Mouse (Mus musculus) embryonic facial prominence, embryonic 10.5 days (tissue): ENCODE data around the gene Nog. TPM values are rescaled to one million over a fixed set of nuclear protein-coding genes. Genes with fewer than 3 reads are reported as not detected.

Source experiments
- DNase-seq: peaks from one replicate; pipeline ENCODE4 v3.0.0-alpha.2; 2017; ENCODE audit warnings: low spot score
- H3K27ac ChIP-seq: fragments of 300-500 bp; sonication (generic); replicated peaks from 2 replicates; pipeline ENCODE4 v1.5.1; 2016; ENCODE audit warnings: mild to moderate bottlenecking
- H3K27me3 ChIP-seq: fragments of 300-500 bp; sonication (generic); replicated peaks from 2 replicates; pipeline ENCODE4 v1.6.1; 2016; ENCODE audit warnings: low read depth, mild to moderate bottlenecking; ENCODE audit not compliant: poor library complexity, severe bottlenecking
- H3K36me3 ChIP-seq: fragments of 300-500 bp; sonication (generic); replicated peaks from 2 replicates; pipeline ENCODE4 v1.6.1; 2016; ENCODE audit warnings: mild to moderate bottlenecking, moderate library complexity
- H3K4me1 ChIP-seq: fragments of 300-500 bp; sonication (generic); 2 replicates; pipeline ENCODE4 v1.6.1; 2016
- H3K4me3 ChIP-seq: fragments of 300-500 bp; sonication (generic); 2 replicates; pipeline ENCODE4 v1.5.1; 2016; ENCODE audit warnings: mild to moderate bottlenecking, moderate library complexity
- H3K9me3 ChIP-seq: fragments of 300-500 bp; sonication (generic); 2 replicates; pipeline ENCODE4 v1.6.1; 2016; ENCODE audit warnings: mild to moderate bottlenecking
- WGBS: fragments of 180-500 bp; shearing (Covaris S2); methylation state at CpG from one replicate; pipeline ENCODE4 v1.1.7; 2016; 5-methylcytosine and 5-hydroxymethylcytosine counted together
- polyA plus RNA-seq: library from polyadenylated mRNA; unstranded; fragments of >200 nt; fragmentation: Nextera tagmentation; extraction: Ambion mirVana; gene quantifications from 2 replicates; pipeline ENCODE4 v1.2.1, GENCODE M21; 2016

Nog gene
- polyA plus RNA-seq, 1 experiment from 2014 or later: 1.2 TPM

GRCm38 (mm10) chr11:89303421-89303820 lies 1.3 kb upstream of the Nog start:
- DNase-seq: peak; percentile 91
- H3K27me3 ChIP-seq: peaks cover 54% of the 10 kb centered on the region
- H3K36me3 ChIP-seq: no peaks in the 10 kb centered on the region
- H3K4me1 ChIP-seq: peaks cover 39% of the 10 kb centered on the region
- H3K27ac ChIP-seq: peak overlapping the region; percentile 85
- 2% methylated on average over 16 of the region's 16 CpGs for WGBS
- H3K9me3 ChIP-seq: peaks cover 5% of the 10 kb centered on the region; the same call in 1 of the 2 replicates
- peak overlapping the region; percentile 76 for H3K4me3 ChIP-seq

DNA sequence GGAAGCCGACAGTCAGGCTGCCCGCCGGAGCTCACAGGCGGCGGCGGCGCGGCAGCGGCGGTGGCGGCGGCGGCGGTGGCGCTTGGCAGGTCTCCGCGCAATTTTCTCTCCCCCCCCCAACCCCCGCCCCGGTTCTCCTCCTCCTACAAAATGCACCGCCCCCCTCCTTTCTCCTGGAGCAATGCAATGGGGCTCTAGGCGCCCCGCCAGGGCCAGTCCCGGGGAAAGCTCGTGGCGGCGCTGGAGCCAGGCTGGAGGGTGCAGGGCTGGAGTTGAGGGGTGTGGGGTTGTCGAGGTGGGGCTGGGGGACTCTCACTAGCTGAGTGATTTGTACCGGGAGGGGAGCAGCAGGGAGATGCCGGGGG lies 666 bp upstream of the Nog start:
- no peak for DNase-seq
- Histone ChIP-seq H3K4me1 (peaks cover 45% of the 10 kb centered on the region), H3K4me3 (peak overlapping the region; percentile 76), H3K27me3 (peaks cover 56% of the 10 kb centered on the region), H3K27ac (peak overlapping the region; percentile 85), H3K36me3 (no peaks in the 10 kb centered on the region), H3K9me3 (peaks cover 5% of the 10 kb centered on the region; the same call in 1 of the 2 replicates)
- under 1% methylated on average over 28 of the region's 29 CpGs for WGBS

GRCm38 (mm10) chr11:89301331-89302055 lies 639 bp downstream of the Nog start:
- Histone ChIP-seq H3K36me3 (no peaks in the 10 kb centered on the region), H3K9me3 (peaks cover 4% of the 10 kb centered on the region; the same call in 1 of the 2 replicates), H3K27me3 (peaks cover 65% of the 10 kb centered on the region), H3K27ac (peak overlapping the region; percentile 85), H3K4me3 (peak overlapping the region; percentile 76), H3K4me1 (peaks cover 50% of the 10 kb centered on the region)
- whole genome bisulfite sequencing: under 1% methylated on average over 53 of the region's 53 CpGs
- peak; percentile 74 for DNase-seq

DNA sequence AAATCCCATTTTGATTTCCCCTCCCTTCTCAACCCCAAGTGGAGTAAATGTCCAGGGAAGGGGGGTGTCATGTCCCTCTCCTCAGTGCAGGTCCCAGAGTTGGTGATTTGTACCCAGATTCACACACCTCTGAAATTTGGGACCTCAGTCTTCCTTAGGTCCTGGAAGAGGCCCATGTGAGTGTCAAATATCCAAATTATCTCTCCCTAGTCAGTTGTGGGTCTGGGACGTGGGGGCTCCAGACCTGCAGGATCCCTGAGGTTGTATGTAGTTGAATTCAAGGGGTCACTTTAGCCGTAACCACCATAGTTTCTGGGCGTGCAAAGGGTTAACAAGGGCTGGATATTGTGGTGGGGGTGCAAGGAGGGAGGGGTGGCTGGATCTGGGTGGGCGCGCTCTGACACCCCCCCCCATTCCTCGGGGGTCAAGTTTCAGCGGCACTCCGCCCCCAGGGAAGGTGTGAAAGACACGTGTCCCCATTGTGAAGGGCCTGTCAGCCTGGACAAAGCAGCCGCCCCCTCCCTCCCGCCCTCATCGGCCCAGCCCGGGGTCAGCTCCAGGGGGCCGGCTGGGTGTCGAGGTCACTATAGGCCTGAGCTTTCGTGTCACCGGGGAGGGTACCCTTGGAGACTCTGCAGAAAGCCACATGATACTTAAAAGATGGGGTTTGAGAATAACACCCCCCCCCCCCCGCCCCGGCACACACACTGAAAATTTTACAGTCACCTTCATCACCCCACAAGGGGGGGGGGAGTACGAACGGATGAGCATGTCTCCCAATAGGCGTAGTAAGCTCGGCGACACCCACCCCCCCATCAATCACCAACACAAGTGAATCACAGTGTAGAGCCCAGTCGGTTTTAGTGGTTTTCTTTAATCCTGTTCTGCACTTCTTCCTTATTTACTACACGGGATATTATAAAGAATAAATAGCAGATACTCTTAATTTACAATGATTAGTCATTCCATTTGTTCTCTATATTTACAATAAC lies 2.1 kb downstream of the Nog start:
- peak overlapping the region; percentile 76 for H3K4me3 ChIP-seq
- H3K9me3 ChIP-seq: no peaks in the 10 kb centered on the region
- peaks cover 79% of the 10 kb centered on the region for H3K27me3 ChIP-seq
- peaks cover 50% of the 10 kb centered on the region for H3K4me1 ChIP-seq
- DNase-seq: peak; percentile 55
- H3K27ac ChIP-seq: peak overlapping the region; percentile 67
- H3K36me3 ChIP-seq: no peaks in the 10 kb centered on the region
- 2% methylated on average over 26 of the region's 26 CpGs for WGBS

- Histone ChIP-seq H3K27ac (peak overlapping the region; percentile 72), H3K36me3 (no peaks in the 10 kb centered on the region), H3K4me1 (peaks cover 50% of the 10 kb centered on the region), H3K27me3 (peaks cover 78% of the 10 kb centered on the region), H3K4me3 (peak overlapping the region; percentile 76), H3K9me3 (no peaks in the 10 kb centered on the region)
- peak; percentile 82 for DNase-seq
- under 1% methylated on average over 35 of the region's 36 CpGs for WGBS
These were observed 2.9 kb downstream of the Nog start for GRCm38 (mm10) chr11:89299116-89299783.

- peak overlapping the region; percentile 76 for H3K4me3 ChIP-seq
- H3K4me1 ChIP-seq: peaks cover 50% of the 10 kb centered on the region
- no peaks in the 10 kb centered on the region for H3K9me3 ChIP-seq
- peak; percentile 89 for DNase-seq
- H3K27ac ChIP-seq: peak overlapping the region; percentile 72
- peaks cover 75% of the 10 kb centered on the region for H3K27me3 ChIP-seq
- under 1% methylated on average over 50 of the region's 51 CpGs for WGBS
- H3K36me3 ChIP-seq: no peaks in the 10 kb centered on the region
These were observed 3.7 kb downstream of the Nog start for GRCm38 (mm10) chr11:89298285-89299010.

- Histone ChIP-seq H3K4me1 (peaks cover 43% of the 10 kb centered on the region), H3K27me3 (peaks cover 67% of the 10 kb centered on the region), H3K4me3 (peak overlapping the region; percentile 76; the same call in 1 of the 2 replicates), H3K36me3 (no peaks in the 10 kb centered on the region), H3K27ac (peak overlapping the region; percentile 72), H3K9me3 (no peaks in the 10 kb centered on the region)
- DNase-seq: no peak
- 28% methylated on average over 5 of the region's 5 CpGs for WGBS
These were observed 4.6 kb downstream of the Nog start for GRCm38 (mm10) chr11:89297521-89297920.

GRCm38 (mm10) chr11:89269809-89270361 lies 32.2 kb downstream of the Nog start:
- Histone ChIP-seq H3K27ac (no peak overlapping the region), H3K36me3 (no peaks in the 10 kb centered on the region), H3K4me3 (no peak overlapping the region), H3K9me3 (no peaks in the 10 kb centered on the region), H3K27me3 (no peaks in the 10 kb centered on the region), H3K4me1 (peaks cover 7% of the 10 kb centered on the region; the same call in 1 of the 2 replicates)
- peak; percentile 25 for DNase-seq
- WGBS: 78% methylated on average over 13 of the region's 13 CpGs

- no peak overlapping the region for H3K4me3 ChIP-seq
- WGBS: 95% methylated on average over 3 of the region's 3 CpGs
These were observed 34.6 kb downstream of the Nog start for GRCm38 (mm10) chr11:89267520-89267919.

DNA sequence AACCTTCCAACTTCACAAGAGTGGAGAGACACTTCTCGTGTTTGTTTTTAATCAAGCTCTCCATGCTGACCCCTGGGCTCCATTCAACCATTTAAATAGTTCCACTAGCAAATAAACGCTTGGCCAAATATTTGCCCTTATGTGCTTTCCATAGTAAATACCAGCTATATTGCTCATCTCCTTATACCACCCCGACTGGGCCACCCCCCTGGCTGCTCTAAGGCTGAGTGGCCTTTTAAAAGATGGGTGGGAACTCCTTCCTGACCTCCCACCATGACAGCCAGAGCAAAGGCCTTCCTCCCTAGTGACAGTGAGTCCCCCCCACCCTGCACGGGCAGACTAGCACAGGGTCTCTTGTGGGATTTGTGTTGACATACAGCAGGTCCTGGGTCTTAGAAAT lies 37.1 kb downstream of the Nog start:
- Histone ChIP-seq H3K36me3 (no peaks in the 10 kb centered on the region), H3K9me3 (no peaks in the 10 kb centered on the region), H3K27ac (no peak overlapping the region), H3K4me1 (peaks cover 13% of the 10 kb centered on the region), H3K27me3 (no peaks in the 10 kb centered on the region), H3K4me3 (no peak overlapping the region)
- 59% methylated on average over 4 of the region's 4 CpGs for WGBS
- no peak for DNase-seq

More at GRCm38 (mm10) chr11:89267520-89267919, 34.6 kb downstream of the Nog start:
- no peaks in the 10 kb centered on the region for H3K36me3 ChIP-seq
- no peak overlapping the region for H3K27ac ChIP-seq
- no peaks in the 10 kb centered on the region for H3K27me3 ChIP-seq
- no peaks in the 10 kb centered on the region for H3K9me3 ChIP-seq
- peaks cover 16% of the 10 kb centered on the region for H3K4me1 ChIP-seq
- DNase-seq: no peak

DNA sequence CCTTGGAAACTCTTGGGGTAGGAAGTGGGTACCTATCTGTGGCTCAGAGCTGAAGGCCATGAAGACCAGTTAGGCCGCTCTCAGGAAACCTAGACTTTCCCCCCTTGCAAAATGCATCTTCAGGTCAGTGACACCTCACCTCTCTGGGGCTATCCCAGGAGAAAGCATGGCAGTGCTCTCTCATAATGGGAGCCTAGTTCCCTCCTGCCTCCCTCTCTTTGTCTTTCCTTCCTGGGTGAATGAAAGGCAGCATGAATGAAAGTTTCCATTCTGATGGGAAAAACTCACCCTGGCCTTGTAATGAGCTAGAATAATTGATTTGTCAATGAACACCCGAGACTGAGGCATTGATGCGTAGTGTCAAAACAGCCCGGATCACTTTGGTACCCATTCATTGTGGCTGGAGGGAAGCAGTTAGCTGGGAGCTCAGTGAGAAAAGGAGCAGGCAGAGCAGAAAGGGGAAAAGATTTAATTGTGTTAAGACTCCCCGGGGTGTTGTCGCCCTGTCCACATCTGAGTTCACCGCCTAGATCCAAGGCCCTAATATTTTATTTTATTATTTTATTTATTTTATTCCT lies 42.7 kb downstream of the Nog start:
- DNase-seq: no peak
- H3K27me3 ChIP-seq: no peaks in the 10 kb centered on the region
- no peaks in the 10 kb centered on the region for H3K9me3 ChIP-seq
- no peak overlapping the region for H3K4me3 ChIP-seq
- 59% methylated on average over 7 of the region's 7 CpGs for WGBS
- H3K27ac ChIP-seq: no peak overlapping the region
- H3K4me1 ChIP-seq: peaks cover 21% of the 10 kb centered on the region
- no peaks in the 10 kb centered on the region for H3K36me3 ChIP-seq
